Mouse (Mus musculus): ENCODE results near the gene Hectd1. TPM values are rescaled to one million over a fixed set of nuclear protein-coding genes. Genes with fewer than 3 reads are reported as not detected.

Gene Hectd1
- total RNA-seq, 2 experiments from 2014 or later: 81.2 to 88.4 TPM

- Histone ChIP-seq H3K27ac (no peak overlapping the region), H3K4me3 (no peak overlapping the region)
- intact Hi-C loops (cut with DNase I): no loop called here
- no peak for TF ChIP-seq CTCF (IDR thresholded peaks at IDR 0.05)
- DNase-seq (ENCODE audit: extremely low spot score in 1 of 2, low spot score in 2 of 2): no peak
These were observed 27.5 kb upstream of the Hectd1 start for GRCm38 (mm10) chr12:51856768-51857295.

GRCm38 (mm10) chr12:51855872-51856271 is 26.5 kb upstream of the Hectd1 start:
- DNase-seq (ENCODE audit: extremely low spot score in 1 of 2, low spot score in 2 of 2): no peak
- TF ChIP-seq CTCF (IDR thresholded peaks at IDR 0.05): no peak
- Histone ChIP-seq H3K27ac (no peak overlapping the region), H3K4me3 (no peak overlapping the region)
- intact Hi-C loops (cut with DNase I): no loop called here

GRCm38 (mm10) chr12:51855453-51855852 is 26.1 kb upstream of the Hectd1 start:
- intact Hi-C loops (cut with DNase I): no loop called here
- Histone ChIP-seq H3K4me3 (no peak overlapping the region), H3K27ac (no peak overlapping the region)
- DNase-seq (ENCODE audit: extremely low spot score in 1 of 2, low spot score in 2 of 2): no peak
- no peak for TF ChIP-seq CTCF (IDR thresholded peaks at IDR 0.05)

- no peak for TF ChIP-seq CTCF (IDR thresholded peaks at IDR 0.05)
- no peak for DNase-seq (ENCODE audit: extremely low spot score in 1 of 2, low spot score in 2 of 2)
- Histone ChIP-seq H3K4me3 (no peak overlapping the region), H3K27ac (no peak overlapping the region)
- intact Hi-C loops (cut with DNase I): no loop called here
These were observed 22.3 kb upstream of the Hectd1 start for GRCm38 (mm10) chr12:51851617-51852016.

GRCm38 (mm10) chr12:51851155-51851554 is 21.8 kb upstream of the Hectd1 start:
- no peak for DNase-seq (ENCODE audit: extremely low spot score in 1 of 2, low spot score in 2 of 2)
- TF ChIP-seq CTCF (IDR thresholded peaks at IDR 0.05): no peak
- intact Hi-C loops (cut with DNase I): no loop called here
- H3K27ac ChIP-seq: no peak overlapping the region
- no peak overlapping the region for H3K4me3 ChIP-seq

GRCm38 (mm10) chr12:51850339-51850738 is 21.0 kb upstream of the Hectd1 start:
- intact Hi-C loops (cut with DNase I): no loop called here
- Histone ChIP-seq H3K4me3 (no peak overlapping the region), H3K27ac (no peak overlapping the region)
- TF ChIP-seq CTCF (IDR thresholded peaks at IDR 0.05): no peak
- DNase-seq (ENCODE audit: extremely low spot score in 1 of 2, low spot score in 2 of 2): no peak

GRCm38 (mm10) chr12:51849902-51850301 is 20.6 kb upstream of the Hectd1 start:
- no peak overlapping the region for H3K27ac ChIP-seq
- no peak overlapping the region for H3K4me3 ChIP-seq
- DNase-seq (ENCODE audit: extremely low spot score in 1 of 2, low spot score in 2 of 2): no peak
- no peak for TF ChIP-seq CTCF (IDR thresholded peaks at IDR 0.05)
- intact Hi-C loops (cut with DNase I): no loop called here

- no peak for TF ChIP-seq CTCF (IDR thresholded peaks at IDR 0.05)
- no peak overlapping the region for H3K27ac ChIP-seq
- intact Hi-C loops (cut with DNase I): no loop called here
- DNase-seq (ENCODE audit: extremely low spot score in 1 of 2, low spot score in 2 of 2): no peak
- H3K4me3 ChIP-seq: no peak overlapping the region
These were observed 18.8 kb upstream of the Hectd1 start for GRCm38 (mm10) chr12:51847953-51848680.

- no peak for TF ChIP-seq CTCF (IDR thresholded peaks at IDR 0.05)
- Histone ChIP-seq H3K27ac (peak overlapping the region; percentile 29; the same call in 1 of the 2 replicates), H3K4me3 (peak overlapping the region; percentile 62)
- DNase-seq (ENCODE audit: extremely low spot score in 1 of 2, low spot score in 2 of 2): no peak
- intact Hi-C loops (cut with DNase I): no loop called here
These were observed 15.9 kb upstream of the Hectd1 start for GRCm38 (mm10) chr12:51845261-51845660.

- peak overlapping the region; percentile 62 for H3K4me3 ChIP-seq
- intact Hi-C loops (cut with DNase I): no loop called here
- no peak for TF ChIP-seq CTCF (IDR thresholded peaks at IDR 0.05)
- DNase-seq (ENCODE audit: extremely low spot score in 1 of 2, low spot score in 2 of 2): peak; percentile 87 to 88
- H3K27ac ChIP-seq: peak overlapping the region; percentile 94
These were observed 15.5 kb upstream of the Hectd1 start for GRCm38 (mm10) chr12:51844771-51845256.

- Histone ChIP-seq H3K4me3 (peak overlapping the region; percentile 62), H3K27ac (peak overlapping the region; percentile 94)
- no peak for TF ChIP-seq CTCF (IDR thresholded peaks at IDR 0.05)
- intact Hi-C loops (cut with DNase I): no loop called here
- DNase-seq (ENCODE audit: extremely low spot score in 1 of 2, low spot score in 2 of 2): no peak
These were observed 14.5 kb upstream of the Hectd1 start for GRCm38 (mm10) chr12:51843576-51844520.

Data from left cerebral cortex, adult 2 months (tissue).